Mouse (Mus musculus): ENCODE results near the gene Hils1. TPM values are rescaled to one million over a fixed set of nuclear protein-coding genes. Genes with fewer than 3 reads are reported as not detected.
A peak's percentile ranks its signal among the peaks of the same experiment; 100 is the strongest.

Hils1 gene
- total and polyA plus RNA-seq, 3 experiments = not detected

- TF ChIP-seq ZKSCAN1 (IDR thresholded peaks at IDR 0.05; ENCODE audit: low read depth, low read length) (no peak), RAD21 (IDR thresholded peaks at IDR 0.05; ENCODE audit: low read depth, low read length) (no peak), MEF2A (IDR thresholded peaks at IDR 0.05; ENCODE audit: extremely low read depth, insufficient replicate concordance, low read depth, low read length, poor library complexity, severe bottlenecking) (no peak), MAX (IDR thresholded peaks at IDR 0.05; ENCODE audit: low read length) (peak; percentile 66), SIN3A (IDR thresholded peaks at IDR 0.05; ENCODE audit: low read length) (peak; percentile 95)
Observed at GRCm38 (mm10) chr11:94990749-94991577, 23.6 kb downstream of the Hils1 start, which contains the start of gene Ppp1r9b (continued).

- H3K4me3 ChIP-seq (ENCODE audit: control insufficient read depth in 1 of 2, insufficient read depth in 1 of 2, low read depth in 2 of 2, low read length in 2 of 2) = peak overlapping the region; percentile 79 to 87
- peak overlapping the region; percentile 75 for H3K27ac ChIP-seq (ENCODE audit: control insufficient read depth, low read depth, low read length)
- H3K9ac ChIP-seq (ENCODE audit: control insufficient read depth, low read depth, low read length, poor library complexity, severe bottlenecking) = peak overlapping the region; percentile 97
- H3K27me3 ChIP-seq (ENCODE audit: control insufficient read depth in 1 of 2, insufficient read depth in 2 of 2, low read length in 2 of 2) = no peaks in the 10 kb centered on the region
- peak; percentile 65 for DNase-seq (ENCODE audit: low read depth, low spot score)
- H3K36me3 ChIP-seq (ENCODE audit: control insufficient read depth in 1 of 2, insufficient read depth in 2 of 2, low read length in 2 of 2) = peaks cover 0 to 42% of the 10 kb centered on the region in 2 experiments; a peak in 2 of 4 replicates
- H3K9me3 ChIP-seq (replicated peaks; ENCODE audit: insufficient read depth, low read length) = no peaks in the 10 kb centered on the region
- peaks cover 71% of the 10 kb centered on the region for H3K79me2 ChIP-seq (ENCODE audit: control insufficient read depth, insufficient read depth, low read length, poor library complexity)
- H3K4me1 ChIP-seq (ENCODE audit: control insufficient read depth in 1 of 2, insufficient read depth in 2 of 2, low read length in 2 of 2) = peaks cover 34 to 59% of the 10 kb centered on the region in 2 experiments
- TF ChIP-seq HCFC1 (IDR thresholded peaks at IDR 0.05; ENCODE audit: low read depth, low read length) (no peak), TBP (IDR thresholded peaks at IDR 0.05; ENCODE audit: low read depth, low read length) (no peak), MYC (IDR thresholded peaks at IDR 0.05; ENCODE audit: low read depth, low read length) (no peak), GABPA (IDR thresholded peaks at IDR 0.05; ENCODE audit: low read depth, low read length) (no peak), NELFE (IDR thresholded peaks at IDR 0.05; ENCODE audit: low read depth, low read length) (peak; percentile 24; the same call in 1 of the 2 replicates), ZKSCAN1 (IDR thresholded peaks at IDR 0.05; ENCODE audit: low read depth, low read length) (no peak), TCF12 (IDR thresholded peaks at IDR 0.05; ENCODE audit: low read depth, low read length) (no peak), KAT2A (conservative IDR thresholded peaks at IDR 0.05; ENCODE audit: low read depth, low read length) (no peak), RAD21 (IDR thresholded peaks at IDR 0.05; ENCODE audit: low read depth, low read length) (no peak), ZC3H11A (IDR thresholded peaks at IDR 0.05; ENCODE audit: low read depth, low read length) (no peak), MAX (IDR thresholded peaks at IDR 0.05; ENCODE audit: low read length) (no peak), E2F4 (IDR thresholded peaks at IDR 0.05; ENCODE audit: borderline replicate concordance, low read depth, low read length) (no peak), ETS1 (IDR thresholded peaks at IDR 0.05; ENCODE audit: low read depth, low read length) (0 out of 2 replicates have a peak, but pooled peaks have one; percentile 6), UBTF (IDR thresholded peaks at IDR 0.05; ENCODE audit: borderline replicate concordance, insufficient read depth, low read depth, low read length) (peak; percentile 77; the same call in 1 of the 2 replicates), USF1 (IDR thresholded peaks at IDR 0.05; ENCODE audit: low read depth, low read length) (no peak), ELF1 (IDR thresholded peaks at IDR 0.05; ENCODE audit: low read depth, low read length) (0 out of 2 replicates have a peak, but pooled peaks have one; percentile 33), SIN3A (IDR thresholded peaks at IDR 0.05; ENCODE audit: low read length) (peak; percentile 14; the same call in 1 of the 2 replicates), CHD1 (IDR thresholded peaks at IDR 0.05; ENCODE audit: low read depth, low read length) (no peak; the same call in 1 of the 2 replicates), POLR2A (IDR thresholded peaks at IDR 0.05; ENCODE audit: control insufficient read depth in 1 of 2, insufficient read depth in 1 of 2, low read depth in 1 of 2, low read length in 2 of 2, poor library complexity in 1 of 2) (0 out of 4 replicates have a peak, but pooled peaks of 1 of the 2 experiments have one; percentile 16), CTCF (IDR thresholded peaks at IDR 0.05 in 2 of 3, conservative IDR thresholded peaks at IDR 0.05 in 1 of 3; ENCODE audit: control insufficient read depth in 1 of 3, insufficient read depth in 1 of 3, low read depth in 2 of 3, low read length in 3 of 3, poor library complexity in 1 of 3, severe bottlenecking in 1 of 3) (no peak), POLR2AphosphoS2 (IDR thresholded peaks at IDR 0.05; ENCODE audit: low read length) (no peak), SMC3 (IDR thresholded peaks at IDR 0.05; ENCODE audit: low read depth, low read length) (no peak), BHLHE40 (IDR thresholded peaks at IDR 0.05; ENCODE audit: borderline replicate concordance, low read depth, low read length) (no peak), EP300 (IDR thresholded peaks at IDR 0.05; ENCODE audit: low read depth in 1 of 2, low read length in 2 of 2) (no peak), POLR2AphosphoS5 (IDR thresholded peaks at IDR 0.05; ENCODE audit: borderline replicate concordance, low read depth, low read length) (no peak), ZMIZ1 (IDR thresholded peaks at IDR 0.05; ENCODE audit: low read depth, low read length) (no peak), RCOR1 (IDR thresholded peaks at IDR 0.05; ENCODE audit: low read depth, low read length) (no peak), MXI1 (IDR thresholded peaks at IDR 0.05; ENCODE audit: low read depth, low read length) (peak; percentile 32), CHD2 (IDR thresholded peaks at IDR 0.05; ENCODE audit: low read length) (no peak)
Observed at GRCm38 (mm10) chr11:94991641-94992479, 24.5 kb downstream of the Hils1 start.
